Mouse (Mus musculus) mouse trophoblast stem cell (cell line): Measurements from ENCODE around the gene Srcap.
"Not testable (repeated sequence)": the region's sequence is repeated elsewhere in the genome, so short reads cannot be mapped to it uniquely, and the experiment has no call there.

Experiments used
- in situ Hi-C, 2 experiments: fragments of 300-500 bp; cut with MseI, MboI; formaldehyde crosslinking; loops; 2 replicates in 1 of 2; 3 replicates in 1 of 2; pipeline ENCODE4 v1.15.1; 2025

The Srcap gene

DNA sequence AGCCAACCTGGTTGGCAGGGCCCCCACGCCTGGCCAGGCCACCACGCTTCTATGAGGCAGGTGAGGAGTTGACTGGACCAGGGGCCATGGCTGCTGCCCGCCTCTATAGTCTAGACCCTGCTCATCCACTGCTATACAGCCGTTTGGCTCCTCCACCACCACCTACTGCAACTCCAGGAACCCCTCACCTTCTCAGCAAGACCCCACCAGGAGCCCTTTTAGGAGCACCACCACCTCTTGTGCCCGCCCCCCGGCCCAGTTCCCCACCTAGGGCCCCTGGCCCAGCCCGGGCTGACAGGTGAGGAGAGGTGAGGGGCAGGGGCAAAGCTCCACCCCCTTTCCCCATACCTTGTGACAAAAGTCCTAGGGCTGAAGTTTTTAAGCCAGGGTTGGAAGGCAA, 21.8 kb upstream of the Srcap start:
- in situ Hi-C loops = no loop called here

DNA sequence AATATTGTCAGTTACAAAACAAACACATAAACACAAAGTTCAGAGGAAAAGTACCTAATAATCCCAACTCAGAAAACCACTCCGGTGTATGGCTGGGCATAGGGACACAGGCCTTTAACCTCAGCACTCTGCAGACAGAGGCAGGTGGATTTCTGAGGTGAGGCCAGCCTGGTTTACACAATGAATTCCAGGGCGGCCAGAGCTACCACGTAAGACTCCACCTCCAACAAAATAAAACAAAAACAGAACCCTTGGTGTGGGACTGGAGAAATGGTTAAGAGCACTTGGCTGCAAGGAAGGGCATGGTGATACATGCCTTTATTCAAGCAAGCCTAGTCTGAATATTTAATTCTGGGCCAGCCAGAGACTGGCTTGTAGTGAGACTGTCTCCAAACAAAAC, 19.9 kb upstream of the Srcap start:
- in situ Hi-C loops = no loop called here

DNA sequence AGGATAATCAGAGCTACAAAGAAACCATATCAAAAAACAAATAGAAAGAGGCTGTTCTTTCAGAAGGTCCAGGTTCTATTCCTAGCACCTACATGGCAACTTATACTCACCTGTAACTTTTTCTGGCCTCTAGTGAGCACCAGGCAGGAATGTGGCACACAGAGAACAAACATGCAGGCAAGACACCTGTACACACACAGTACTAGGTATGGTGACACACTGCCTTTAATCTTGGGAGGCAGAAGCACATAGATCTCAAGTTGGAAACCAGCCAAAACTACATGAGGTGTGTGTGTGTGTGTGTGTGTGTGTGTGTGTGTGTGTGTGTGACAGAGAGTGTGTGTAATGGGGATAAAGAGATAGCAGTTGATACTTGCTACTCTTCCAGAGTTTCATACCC, 17.1 kb upstream of the Srcap start:
- in situ Hi-C loops = no loop called here

DNA sequence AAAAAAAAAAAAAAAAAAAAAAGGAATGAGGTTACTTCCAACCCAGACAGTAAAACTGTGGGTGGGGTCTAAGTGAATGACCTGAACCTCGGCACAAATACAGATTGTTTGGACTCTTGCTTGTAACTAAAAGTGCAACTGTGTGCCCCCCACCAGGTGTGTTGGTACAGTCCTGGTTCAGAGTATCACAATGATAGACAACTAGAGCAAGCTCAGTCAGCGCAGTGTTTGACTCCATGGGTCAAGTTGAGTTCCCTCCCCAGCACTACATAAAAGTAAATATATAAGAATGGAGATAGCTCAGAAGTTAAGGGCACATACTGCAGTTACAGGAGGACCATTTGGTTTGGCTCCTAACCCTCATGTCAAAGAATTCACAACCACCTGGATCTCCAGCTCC, 14.4 kb upstream of the Srcap start:
- in situ Hi-C loops = no loop called here

DNA sequence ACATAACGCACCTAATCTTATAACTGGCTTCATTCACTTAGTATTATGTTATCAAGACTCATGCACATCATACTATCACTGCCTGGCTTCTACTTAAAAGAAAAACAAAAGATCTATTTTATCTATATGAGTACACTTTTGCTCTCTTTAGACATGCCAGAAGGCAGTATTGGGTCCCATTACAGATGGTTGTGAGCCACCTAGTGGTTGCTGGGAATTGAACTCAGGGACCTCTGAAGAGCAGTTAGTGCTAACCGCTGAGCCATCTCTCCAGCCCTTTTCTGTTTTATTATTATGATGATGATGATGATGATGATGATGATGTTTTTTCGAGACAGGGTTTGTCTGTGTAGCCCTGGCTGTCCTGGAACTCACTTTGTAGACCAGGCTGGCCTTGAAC, 13.4 kb upstream of the Srcap start:
- in situ Hi-C loops = no loop called here

DNA sequence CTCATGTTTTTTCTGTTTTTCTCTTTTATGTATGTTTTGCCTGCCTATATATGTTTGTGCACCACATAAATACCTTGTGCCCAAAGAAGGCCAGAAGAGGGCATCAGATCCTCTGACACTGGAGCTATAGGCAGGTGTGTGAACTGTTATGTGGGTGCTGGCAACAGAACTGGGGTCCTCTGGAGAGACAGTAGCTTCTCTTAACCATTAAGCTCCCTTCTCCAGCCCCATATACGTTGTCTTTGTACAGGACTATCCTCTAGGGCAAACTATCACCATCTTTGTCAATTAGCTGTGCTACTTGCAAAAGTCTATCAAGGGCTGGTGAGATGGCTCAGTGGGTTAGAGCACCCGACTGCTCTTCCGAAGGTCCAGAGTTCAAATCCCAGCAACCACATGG, 3.5 kb upstream of the Srcap start:
- in situ Hi-C loops = no loop called here

DNA sequence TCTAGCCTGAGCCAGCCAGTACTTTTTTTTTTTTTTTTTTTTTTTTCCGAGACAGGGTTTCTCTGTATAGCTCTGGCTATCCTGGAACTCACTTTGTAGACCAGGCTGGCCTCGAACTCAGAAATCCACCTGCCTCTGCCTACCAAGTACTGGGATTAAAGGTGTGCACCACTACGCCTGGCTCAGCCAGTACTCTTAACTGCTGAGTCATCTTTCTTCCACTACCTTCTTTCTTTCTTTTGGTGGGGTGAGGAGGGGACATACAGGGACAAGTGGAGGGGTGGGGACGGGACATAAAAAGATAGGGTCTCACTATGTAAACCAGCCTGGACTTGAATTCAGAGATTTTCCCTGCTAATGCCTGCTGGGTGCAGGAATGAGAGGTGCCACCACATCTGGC, 2.0 kb upstream of the Srcap start:
- in situ Hi-C loops = not testable (repeated sequence)

DNA sequence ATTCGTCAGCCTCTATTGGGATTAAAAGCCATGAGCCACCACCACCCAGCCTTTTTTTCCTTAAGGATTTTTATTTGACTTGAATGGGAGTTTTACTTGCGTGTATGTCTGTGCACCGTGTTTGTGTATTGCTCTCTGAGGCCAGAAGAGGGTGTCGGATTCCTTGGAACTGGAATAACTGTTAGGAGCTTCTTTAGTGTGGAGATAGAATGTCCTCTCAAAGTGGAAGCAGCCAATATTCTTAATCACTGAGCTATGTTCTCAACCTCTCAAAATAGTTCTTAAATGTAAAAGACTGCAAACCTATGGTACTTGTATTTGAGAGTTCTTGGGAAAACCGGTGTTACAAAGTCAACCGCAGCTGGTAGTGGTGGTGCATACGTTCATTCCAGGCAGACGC, 542 bp upstream of the Srcap start:
- in situ Hi-C loops = no loop called here

DNA sequence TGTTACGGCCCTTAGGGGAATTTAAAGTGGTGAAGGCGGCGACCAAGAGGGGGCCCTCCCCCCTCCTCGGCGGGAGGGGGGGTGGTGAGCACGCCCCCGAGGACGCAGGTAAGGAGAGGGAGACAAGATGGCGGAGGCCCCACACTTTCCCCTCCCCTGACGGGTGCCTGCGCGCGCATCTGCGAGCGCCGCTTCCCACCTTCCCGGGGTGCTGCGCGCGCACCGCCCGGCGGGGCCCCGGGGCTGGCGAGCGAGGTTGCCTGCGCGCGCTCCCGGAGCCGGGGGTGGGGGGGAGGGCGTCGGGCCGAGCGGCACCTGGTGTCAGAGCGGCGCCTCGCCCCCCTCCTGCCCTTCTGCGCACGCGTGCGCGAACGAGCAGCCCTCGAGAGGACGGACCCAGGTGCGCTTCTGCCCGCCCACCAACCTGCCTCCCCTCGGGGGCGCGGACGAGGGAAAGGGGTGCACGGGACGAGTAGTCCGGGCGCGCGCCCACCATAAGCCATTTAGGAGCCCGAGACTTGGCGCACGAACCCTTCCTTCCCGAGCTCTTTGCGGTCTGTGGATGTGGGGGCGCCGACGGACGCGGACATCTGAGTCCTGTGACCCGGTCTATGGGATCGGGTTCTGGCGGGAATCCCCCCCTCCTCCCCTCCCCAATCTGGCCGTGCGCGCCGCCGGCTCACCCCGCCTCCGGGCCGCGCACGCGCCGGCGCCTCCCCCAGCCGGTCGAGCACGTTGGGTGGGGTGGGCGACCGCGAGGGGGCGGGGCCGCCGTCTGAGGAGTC, 640 bp downstream of the Srcap start:
- in situ Hi-C loops = no loop called here

DNA sequence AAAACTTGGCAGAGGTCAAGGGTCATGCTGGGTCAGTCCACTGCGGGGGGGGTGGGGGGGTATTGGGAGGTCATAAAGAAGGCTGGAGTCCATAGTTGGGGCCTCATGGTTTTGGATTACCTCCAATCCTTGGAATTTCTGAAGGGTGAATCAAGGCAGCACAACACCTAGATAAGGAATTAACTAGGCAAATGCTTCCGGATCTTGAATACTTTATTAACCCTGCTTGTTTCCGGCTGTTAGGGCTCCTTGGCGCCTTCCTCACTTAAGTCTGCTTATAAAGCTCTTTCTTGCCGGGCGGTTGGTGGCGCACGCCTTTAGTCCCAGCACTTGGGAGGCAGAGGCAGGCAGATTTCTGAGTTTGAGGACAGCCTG, 1.2 kb downstream of the Srcap start:
- in situ Hi-C loops = no loop called here

DNA sequence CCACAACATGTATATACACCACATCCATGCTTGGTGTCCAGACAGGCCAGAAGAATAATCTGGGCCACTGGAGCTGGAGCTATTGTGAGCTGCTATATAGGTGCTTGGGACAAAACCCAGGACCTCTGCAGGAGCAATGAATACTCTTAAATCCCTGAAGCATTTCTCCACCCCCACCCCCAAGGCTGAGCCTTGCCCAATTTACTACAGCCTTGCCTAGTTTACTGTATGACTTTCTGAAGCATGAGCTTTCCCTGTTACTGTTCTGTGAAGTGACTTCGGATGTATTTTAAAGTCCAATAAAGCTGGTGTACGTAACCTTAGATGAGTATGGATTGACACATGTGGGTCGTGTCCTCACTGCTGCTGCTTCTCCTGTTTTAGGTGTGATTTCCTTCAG, 2.0 kb downstream of the Srcap start:
- in situ Hi-C loops = no loop called here

DNA sequence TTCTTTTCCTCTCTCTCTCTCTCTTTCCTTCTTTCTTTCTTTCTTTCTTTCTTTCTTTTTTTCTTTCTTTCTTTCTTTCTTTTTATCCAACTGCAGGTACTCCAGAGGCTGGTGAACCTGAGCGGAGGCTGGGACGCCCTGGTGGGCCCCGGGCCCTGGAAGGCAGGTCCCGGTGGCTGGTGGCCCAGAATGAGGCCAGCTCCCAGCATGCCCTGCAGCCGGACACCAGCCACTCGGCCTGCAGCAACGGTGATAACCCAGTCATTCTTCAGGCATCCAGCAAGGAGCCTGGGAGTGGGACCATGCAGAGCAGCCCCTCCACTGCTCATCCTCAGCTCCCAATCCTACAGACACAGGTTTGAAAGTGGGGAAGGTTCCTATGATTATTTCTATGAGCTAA, 4.1 kb downstream of the Srcap start:
- in situ Hi-C loops = no loop called here

DNA sequence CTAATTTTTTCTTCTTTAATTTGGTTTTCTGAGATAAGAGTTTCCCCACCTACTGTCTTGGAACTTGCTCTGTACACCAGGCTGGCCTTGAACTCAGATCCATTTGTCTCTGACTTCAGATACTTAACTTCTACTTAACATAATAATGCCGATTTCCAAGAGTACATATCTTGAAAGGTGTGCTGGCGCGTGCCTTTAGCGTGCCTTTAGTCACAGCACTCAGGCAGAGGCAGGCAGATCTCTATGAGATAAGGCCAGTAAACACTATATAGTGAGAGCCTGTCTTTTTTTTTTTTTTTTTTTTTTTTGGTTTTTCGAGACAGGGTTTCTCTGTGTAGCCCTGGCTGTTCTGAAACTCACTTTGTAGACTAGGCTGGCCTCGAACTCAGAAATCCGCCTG, 4.6 kb downstream of the Srcap start:
- in situ Hi-C loops = no loop called here

DNA sequence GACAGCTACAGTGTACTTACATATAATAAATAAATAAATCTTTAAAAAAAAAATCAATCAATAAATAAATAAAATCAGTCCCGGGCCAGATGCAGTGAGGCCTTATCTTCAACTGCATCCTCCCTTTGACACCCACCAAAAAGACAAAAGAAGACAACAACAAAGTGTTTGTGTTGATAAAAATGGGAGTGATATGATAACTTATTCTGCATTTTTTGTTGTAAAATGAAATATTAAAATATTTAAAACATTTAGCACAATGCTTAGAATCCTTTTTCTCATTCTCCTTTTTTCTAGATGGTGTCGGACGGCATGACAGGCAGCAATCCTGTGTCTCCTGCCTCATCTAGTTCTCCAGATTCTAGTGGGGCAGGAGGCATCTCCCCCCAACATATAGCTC, 7.5 kb downstream of the Srcap start, which contains the start of gene Gm42715:
Gm42715 (plus strand) TSS at position 301 of the 400 bp plus-strand sequence.
- in situ Hi-C loops = no loop called here

DNA sequence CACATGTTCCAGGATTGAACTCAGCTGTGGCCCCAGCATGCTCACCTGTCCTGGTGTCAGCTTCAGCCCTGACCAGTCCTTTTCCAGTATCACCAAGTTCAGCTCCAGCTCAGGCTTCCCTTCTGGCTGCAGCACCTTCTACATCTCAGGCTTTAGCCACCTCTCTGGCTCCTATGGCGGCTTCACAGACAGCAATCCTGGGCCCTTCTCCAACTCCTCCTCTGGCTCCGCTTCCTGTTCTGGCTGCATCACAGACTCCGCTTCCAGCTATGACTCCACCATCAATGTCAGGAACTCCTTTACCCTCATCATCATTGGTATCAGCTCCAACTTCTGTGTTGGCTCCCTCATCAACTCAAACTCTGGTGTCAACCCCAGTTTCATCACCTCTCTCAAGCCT, 29.9 kb downstream of the Srcap start:
- in situ Hi-C loops = no loop called here

DNA sequence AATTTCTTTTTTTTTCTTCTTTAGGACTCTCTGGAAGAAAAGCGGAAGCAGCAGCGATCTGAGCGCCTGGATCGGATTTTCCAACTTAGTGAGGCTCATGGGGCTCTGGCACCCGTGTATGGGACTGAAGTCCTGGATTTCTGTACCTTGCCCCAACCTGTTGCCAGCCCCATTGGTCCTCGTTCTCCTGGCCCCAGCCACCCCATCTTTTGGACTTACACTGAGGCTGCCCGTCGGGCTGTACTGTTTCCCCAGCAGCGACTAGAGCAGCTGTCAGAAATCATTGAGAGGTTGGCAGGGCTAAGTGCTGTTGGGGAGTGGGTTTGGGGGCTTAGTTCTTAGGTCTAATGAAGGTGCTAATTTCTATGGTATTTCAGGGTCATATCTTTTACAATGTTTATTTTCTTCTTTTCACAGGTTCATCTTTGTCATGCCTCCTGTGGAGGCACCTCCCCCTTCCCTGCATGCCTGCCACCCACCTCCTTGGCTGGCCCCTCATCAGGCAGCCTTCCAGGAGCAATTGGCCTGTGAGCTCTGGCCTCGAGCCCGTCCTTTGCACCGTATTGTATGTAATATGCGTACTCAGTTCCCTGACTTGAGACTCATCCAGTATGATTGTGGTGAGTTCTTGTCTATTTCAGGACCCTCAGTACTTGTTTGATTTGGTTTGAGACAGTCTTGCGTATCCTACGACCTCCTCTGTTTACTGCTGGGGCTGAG, 37.5 kb downstream of the Srcap start:
- in situ Hi-C loops = no loop called here

DNA sequence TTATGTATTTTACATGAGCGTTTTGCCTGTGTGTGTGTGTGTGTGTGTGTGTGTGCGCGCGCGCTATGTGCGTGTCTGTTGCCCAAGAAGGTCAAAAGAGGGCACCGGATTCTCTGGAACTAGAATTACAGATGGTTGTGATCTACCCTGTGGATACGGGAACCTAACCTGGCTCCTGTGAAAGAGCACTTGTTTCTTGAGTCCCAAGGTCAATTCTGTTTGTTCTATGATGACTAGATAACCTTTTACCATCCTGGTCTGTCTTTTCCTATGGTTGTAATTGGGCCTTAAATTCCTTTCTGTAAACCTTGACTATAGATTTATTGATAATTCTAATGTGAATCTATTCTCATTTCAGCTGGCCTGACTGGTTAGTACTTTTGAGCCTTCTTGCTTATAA, 39.8 kb downstream of the Srcap start:
- in situ Hi-C loops = no loop called here

DNA sequence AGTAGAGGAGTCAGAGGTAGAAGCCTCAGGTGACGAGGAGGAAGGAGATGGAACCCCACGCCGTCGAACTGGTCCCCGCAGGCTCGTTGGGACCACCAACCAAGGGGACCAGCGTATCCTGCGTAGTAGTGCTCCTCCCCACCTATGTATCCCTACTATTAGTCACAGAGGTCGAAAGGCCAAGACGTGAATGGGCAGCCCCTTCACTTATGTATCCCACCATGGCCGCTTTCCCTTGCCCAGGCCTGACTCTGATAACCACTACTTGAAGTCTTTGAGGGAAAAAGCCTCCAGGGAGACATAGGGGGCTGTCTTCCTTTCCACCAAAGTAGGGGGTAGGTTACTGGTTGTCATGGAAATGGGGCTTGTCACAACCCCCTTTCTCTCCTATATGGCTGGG, 48.8 kb downstream of the Srcap start:
- in situ Hi-C loops = no loop called here

DNA sequence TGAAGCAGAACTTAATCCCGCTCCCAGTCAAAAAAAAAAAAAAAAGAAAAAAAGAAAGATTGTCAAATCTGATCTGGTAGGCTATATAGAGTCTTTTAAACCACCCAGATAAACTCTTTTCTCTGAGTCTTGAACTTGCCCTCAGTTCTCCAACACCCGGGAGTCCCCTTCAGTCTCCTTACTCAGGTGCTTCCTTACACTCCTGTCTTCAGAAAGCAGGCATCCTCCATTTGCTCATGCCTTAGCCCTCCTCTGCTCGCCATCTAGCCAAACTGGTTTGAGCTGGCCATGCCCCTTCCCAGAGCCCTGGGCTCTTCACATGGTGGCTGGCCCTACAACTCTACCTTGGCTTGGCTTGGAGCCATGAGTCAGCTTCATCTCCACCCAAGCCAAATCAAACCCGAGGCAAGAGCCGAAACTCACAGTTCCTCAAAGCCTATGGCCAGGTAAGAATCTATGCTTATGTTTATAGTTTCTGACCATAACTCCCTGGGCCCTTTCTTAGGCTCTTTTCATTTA, 49.6 kb downstream of the Srcap start, which contains the start of gene Tmem265:
Tmem265 (plus strand) TSS at position 51 of the 519 bp plus-strand sequence.
- in situ Hi-C loops = no loop called here

DNA sequence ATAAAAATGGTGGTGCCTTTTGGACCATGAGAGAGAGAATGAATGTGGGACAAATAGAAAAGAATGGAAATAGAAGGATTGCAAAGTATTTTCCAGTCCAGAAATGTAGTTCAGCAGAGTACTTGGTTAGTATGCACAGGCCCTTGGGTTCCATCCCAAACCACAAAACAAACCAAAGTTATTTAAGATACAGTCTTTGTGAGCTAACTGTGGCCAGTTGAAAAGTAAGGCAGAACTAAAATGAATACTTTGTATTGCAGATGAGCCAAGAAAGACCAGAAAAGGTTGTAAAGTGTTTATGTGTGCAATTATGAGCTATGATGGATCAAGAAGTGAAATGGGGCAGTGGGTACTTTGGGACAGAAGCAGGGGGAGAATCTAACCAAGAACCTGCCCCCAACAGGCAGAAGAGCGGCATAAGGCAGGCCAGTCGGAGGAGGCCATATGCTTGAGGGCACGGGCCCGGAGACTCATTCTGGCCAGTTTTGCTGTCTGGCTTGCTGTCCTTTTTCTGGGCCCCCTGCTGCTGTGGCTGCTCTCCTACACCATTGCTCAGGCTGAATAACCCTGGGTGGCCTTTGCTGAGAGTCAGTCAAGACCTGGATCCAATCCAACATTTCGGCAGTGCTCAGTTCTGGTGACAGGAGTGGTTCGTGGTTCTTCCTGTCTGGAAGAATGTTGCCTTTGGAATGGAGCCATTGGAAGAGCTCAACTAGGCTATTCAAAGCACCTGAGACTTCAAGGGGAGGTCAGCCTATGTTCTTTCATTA, 52.8 kb downstream of the Srcap start:
- in situ Hi-C loops = no loop called here

DNA sequence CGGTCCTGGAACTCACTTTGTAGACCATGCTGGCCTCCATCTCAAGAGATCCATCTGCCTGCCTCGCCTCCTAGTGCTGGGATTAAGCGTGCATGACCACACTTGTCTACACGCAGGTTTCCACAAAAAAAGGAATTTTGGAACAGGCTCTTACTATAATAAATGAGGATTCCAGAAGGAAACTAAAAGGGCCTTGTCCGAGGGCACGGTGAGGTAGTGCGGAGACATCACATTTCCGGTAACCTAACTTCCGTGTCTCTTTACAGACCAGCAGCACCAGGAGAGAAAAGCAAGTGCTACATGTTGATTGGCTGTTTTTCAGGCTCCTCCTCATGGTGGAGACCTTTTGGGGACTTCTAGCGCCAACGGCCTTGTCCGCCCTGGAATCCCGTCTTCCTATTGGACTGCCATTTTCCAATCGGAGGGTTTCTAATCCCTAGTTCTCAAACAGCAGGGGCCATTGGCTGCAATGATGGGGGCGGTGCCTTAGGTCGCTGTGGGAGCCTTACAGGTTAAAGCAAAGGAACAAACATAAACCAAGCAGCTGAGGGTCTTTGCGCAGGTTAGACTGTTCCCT, 61.2 kb downstream of the Srcap start, which contains the start of gene Phkg2:
Phkg2 (plus strand) TSS at position 446 of the 577 bp plus-strand sequence.
- in situ Hi-C loops = no loop called here

DNA sequence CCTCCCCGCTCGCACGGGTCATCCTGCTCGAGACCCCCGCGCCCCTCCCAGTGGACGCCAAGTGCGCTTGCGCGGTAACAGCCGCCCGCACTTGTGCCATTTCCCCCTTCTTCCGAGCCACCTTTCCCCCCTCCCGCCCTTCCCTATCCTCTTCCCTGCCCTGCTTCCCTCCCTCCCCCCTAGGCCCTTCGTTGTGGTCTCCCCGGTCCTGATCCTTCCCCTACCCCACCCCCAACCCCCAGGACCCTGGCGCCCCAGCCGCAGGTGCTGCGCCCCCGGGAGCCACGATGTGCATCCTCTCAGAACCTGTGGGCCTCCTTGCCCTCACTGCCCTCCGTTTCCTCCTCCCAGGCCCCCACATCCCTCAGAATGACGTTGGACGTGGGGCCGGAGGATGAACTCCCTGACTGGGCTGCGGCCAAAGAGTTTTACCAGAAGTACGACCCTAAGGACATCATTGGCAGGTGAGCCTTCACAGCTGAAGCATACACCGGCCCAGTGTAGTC, 61.8 kb downstream of the Srcap start:
- in situ Hi-C loops = no loop called here
